ENCODE assay signal across 24 mouse cellular contexts in the genomic region with DNA sequence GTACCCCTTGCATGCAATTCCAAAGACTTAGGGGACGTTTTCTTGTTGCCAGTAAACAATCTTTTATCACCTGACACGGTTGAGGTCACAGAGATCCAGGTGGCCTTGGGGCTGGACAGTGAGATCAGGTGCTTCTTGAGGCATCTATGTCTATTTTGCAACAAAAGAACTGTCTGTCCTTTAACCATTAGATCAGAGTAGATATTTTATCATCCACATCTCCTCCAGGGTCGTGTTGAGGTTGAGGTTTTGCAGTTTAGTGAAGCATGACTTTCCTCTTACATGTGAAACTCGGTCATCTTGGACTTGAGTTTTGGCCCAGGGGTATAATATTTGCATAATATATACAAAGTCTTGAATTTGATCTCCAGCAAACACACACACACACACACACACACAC.
"Had no signal": no experiment of that assay in that cellular context is flagged by ENCODE, and none has a peak within 500 bp of the region (broad histone marks: within the 10 kb centered on the region; RNA-seq: fewer than 3 reads in every experiment).

No protein-coding gene starts in this region.

- H3K36me3 ChIP-seq: heart, embryonic 13.5 days; heart, embryonic 15.5 days; hindbrain, embryonic 13.5 days; hindbrain, embryonic 15.5 days; kidney, embryonic 15.5 days; limb, embryonic 10.5 days; limb, embryonic 12.5 days; liver, embryonic 13.5 days had no signal

- H3K4me2 ChIP-seq: heart, embryonic 11.5 days; heart, embryonic 13.5 days; heart, embryonic 15.5 days; hindbrain, embryonic 13.5 days; hindbrain, embryonic 15.5 days; kidney, embryonic 15.5 days; limb, embryonic 12.5 days; liver, embryonic 11.5 days; liver, embryonic 13.5 days; liver, embryonic 15.5 days had no signal

- H3K9ac ChIP-seq: heart, embryonic 13.5 days; heart, embryonic 15.5 days; hindbrain, embryonic 13.5 days; hindbrain, embryonic 15.5 days; kidney, embryonic 15.5 days; limb, embryonic 12.5 days; liver, embryonic 13.5 days; liver, embryonic 15.5 days had no signal

- H3K27ac ChIP-seq: heart, adult 2 months; heart, embryonic 13.5 days; heart, embryonic 15.5 days; hindbrain, embryonic 13.5 days; hindbrain, embryonic 15.5 days; hindbrain, postnatal 0 days; kidney, embryonic 15.5 days; kidney, postnatal 0 days; limb, embryonic 10.5 days; limb, embryonic 12.5 days; liver, embryonic 13.5 days; liver, embryonic 15.5 days had no signal

- H3K4me3 ChIP-seq: heart, adult 2 months; heart, embryonic 13.5 days; heart, embryonic 15.5 days; hindbrain, embryonic 13.5 days; hindbrain, embryonic 15.5 days; kidney, embryonic 15.5 days; limb, embryonic 10.5 days; limb, embryonic 12.5 days; liver, embryonic 13.5 days; liver, embryonic 15.5 days had no signal

- H3K4me1 ChIP-seq: heart, embryonic 13.5 days; heart, embryonic 15.5 days; hindbrain, embryonic 13.5 days; hindbrain, embryonic 15.5 days; kidney, embryonic 15.5 days; limb, embryonic 10.5 days; limb, embryonic 12.5 days; liver, embryonic 13.5 days; liver, embryonic 15.5 days had no signal

- H3K27me3 ChIP-seq: heart, embryonic 15.5 days; hindbrain, embryonic 15.5 days; liver, embryonic 13.5 days; liver, embryonic 15.5 days had no signal

- ATAC-seq: hindbrain, postnatal 0 days; intestine, embryonic 16.5 days had no signal

- H3K9me3 ChIP-seq: heart, embryonic 13.5 days; heart, embryonic 15.5 days; hindbrain, embryonic 13.5 days; hindbrain, embryonic 15.5 days; kidney, embryonic 15.5 days; limb, embryonic 10.5 days; limb, embryonic 12.5 days; liver, embryonic 13.5 days; liver, embryonic 15.5 days had no signal

- DNase-seq: gastrocnemius, postnatal 14 days; gastrocnemius, postnatal 36 days; heart, adult 11 months; heart, adult 2 months; heart, postnatal 36 days; kidney, adult 11 months; kidney, postnatal 14 days; layer of hippocampus, adult 9-11 months; layer of hippocampus, postnatal 36 days; liver; liver, embryonic 13.5 days had no signal
